Mouse (Mus musculus) limb, embryonic 12.5 days (tissue): Measurements from ENCODE around the gene Manf. TPM values are rescaled to one million over a fixed set of nuclear protein-coding genes. Genes with fewer than 3 reads are reported as not detected.

Source experiments
- ATAC-seq: fragments of 200-750 bp; cut with Nextera tagmentation; 2 replicates; pipeline ENCODE4 v1.8.0; 2017; ENCODE audit warnings: low read depth, moderate TSS enrichment; ENCODE audit not compliant: insufficient number of reproducible peaks, insufficient read depth, low FRiP score, low TSS enrichment
- H3K27ac ChIP-seq: fragments of 300-500 bp; sonication (generic); 2 replicates; pipeline ENCODE4 v1.5.1; 2016; ENCODE audit warnings: mild to moderate bottlenecking, moderate library complexity
- H3K27me3 ChIP-seq: fragments of 300-500 bp; sonication (generic); 2 replicates; pipeline ENCODE4 v1.6.1; 2016; ENCODE audit warnings: mild to moderate bottlenecking, moderate library complexity
- H3K36me3 ChIP-seq: fragments of 300-500 bp; sonication (generic); 2 replicates; pipeline ENCODE4 v1.6.1; 2016; ENCODE audit warnings: mild to moderate bottlenecking, moderate library complexity
- H3K4me1 ChIP-seq: fragments of 300-500 bp; sonication (generic); replicated peaks from 2 replicates; pipeline ENCODE4 v1.6.1; 2016
- H3K4me2 ChIP-seq: fragments of 300-500 bp; sonication (generic); 2 replicates; pipeline ENCODE4 v1.6.1; 2016; ENCODE audit warnings: mild to moderate bottlenecking, moderate library complexity
- H3K4me3 ChIP-seq: fragments of 300-500 bp; sonication (generic); replicated peaks from 2 replicates; pipeline ENCODE4 v1.5.1; 2016; ENCODE audit warnings: mild to moderate bottlenecking
- H3K9ac ChIP-seq: fragments of 300-500 bp; sonication (generic); replicated peaks from 2 replicates; pipeline ENCODE4 v1.6.1; 2016; ENCODE audit warnings: mild to moderate bottlenecking, moderate library complexity
- H3K9me3 ChIP-seq: fragments of 300-500 bp; sonication (generic); 2 replicates; pipeline ENCODE4 v1.6.1; 2016; ENCODE audit warnings: mild to moderate bottlenecking, moderate library complexity
- WGBS: fragments of 180-500 bp; shearing (Covaris S2); methylation state at CpG from one replicate; pipeline ENCODE4 v1.1.7; 2016; 5-methylcytosine and 5-hydroxymethylcytosine counted together
- polyA plus RNA-seq: library from polyadenylated mRNA; unstranded; fragments of >200 nt; fragmentation: Nextera tagmentation; extraction: Ambion mirVana; gene quantifications from 2 replicates; pipeline ENCODE4 v1.2.1, GENCODE M21; 2016

Gene Manf
- 229 and 233 TPM in 2 replicates for polyA plus RNA-seq

GRCm38 (mm10) chr9:106891829-106892551 lies at the start of gene Manf:
Gene Manf (minus strand): TSS chr9:106891979.
- Histone ChIP-seq H3K27ac (peak within 1 kb of the TSS; percentile 91), H3K36me3 (peaks cover 34% of the 10 kb centered on the region), H3K9ac (peak within 1 kb of the TSS; percentile 89), H3K4me2 (peak within 1 kb of the TSS; percentile 78), H3K4me1 (peaks cover 36% of the 10 kb centered on the region), H3K4me3 (peak within 1 kb of the TSS; percentile 93), H3K9me3 (no peaks in the 10 kb centered on the region), H3K27me3 (no peaks in the 10 kb centered on the region)
- peak; percentile 99 for ATAC-seq
- WGBS, result under 1% methylated on average over 59 of the region's 59 CpGs

- Histone ChIP-seq H3K4me2 (no peak overlapping the region), H3K36me3 (no peaks in the 10 kb centered on the region), H3K9ac (no peak overlapping the region), H3K27ac (no peak overlapping the region), H3K4me1 (no peaks in the 10 kb centered on the region), H3K4me3 (no peak overlapping the region), H3K9me3 (no peaks in the 10 kb centered on the region), H3K27me3 (no peaks in the 10 kb centered on the region)
- WGBS, result 90% methylated on average over 1 of the region's 1 CpGs
- ATAC-seq, result no peak
Observed at GRCm38 (mm10) chr9:106934998-106935397, 43.2 kb upstream of the Manf start.

- peaks cover 14% of the 10 kb centered on the region for H3K4me1 ChIP-seq
- no peak overlapping the region for H3K4me2 ChIP-seq
- H3K9ac ChIP-seq, result no peak overlapping the region
- H3K27me3 ChIP-seq, result no peaks in the 10 kb centered on the region
- 84% methylated on average over 6 of the region's 6 CpGs for WGBS
- no peak overlapping the region for H3K27ac ChIP-seq
- no peaks in the 10 kb centered on the region for H3K36me3 ChIP-seq
- H3K9me3 ChIP-seq, result no peaks in the 10 kb centered on the region
- no peak overlapping the region for H3K4me3 ChIP-seq
- no peak for ATAC-seq
Observed at GRCm38 (mm10) chr9:106914878-106915277, 23.1 kb upstream of the Manf start.

GRCm38 (mm10) chr9:106913759-106914158 lies 22.0 kb upstream of the Manf start:
- Histone ChIP-seq H3K4me3 (no peak overlapping the region), H3K4me1 (peaks cover 24% of the 10 kb centered on the region), H3K9ac (no peak overlapping the region), H3K27ac (no peak overlapping the region), H3K27me3 (no peaks in the 10 kb centered on the region), H3K4me2 (no peak overlapping the region), H3K9me3 (no peaks in the 10 kb centered on the region), H3K36me3 (no peaks in the 10 kb centered on the region)
- ATAC-seq, result no peak
- 9% methylated on average over 1 of the region's 1 CpGs for WGBS

GRCm38 (mm10) chr9:106911624-106912023 lies 19.8 kb upstream of the Manf start:
- no peak overlapping the region for H3K4me2 ChIP-seq

GRCm38 (mm10) chr9:106908715-106909114 lies 16.9 kb upstream of the Manf start:
- H3K27ac ChIP-seq, result peak overlapping the region; percentile 50; the same call in 1 of the 2 replicates
- H3K36me3 ChIP-seq, result no peaks in the 10 kb centered on the region
- no peaks in the 10 kb centered on the region for H3K9me3 ChIP-seq
- no peak overlapping the region for H3K4me3 ChIP-seq
- 26% methylated on average over 5 of the region's 5 CpGs for WGBS
- no peak; the same call in 1 of the 2 replicates for ATAC-seq
- no peak overlapping the region for H3K9ac ChIP-seq
- H3K4me1 ChIP-seq, result peaks cover 30% of the 10 kb centered on the region
- H3K27me3 ChIP-seq, result no peaks in the 10 kb centered on the region
- no peak overlapping the region for H3K4me2 ChIP-seq

More at GRCm38 (mm10) chr9:106911624-106912023, 19.8 kb upstream of the Manf start:
- peaks cover 30% of the 10 kb centered on the region for H3K4me1 ChIP-seq
- H3K9me3 ChIP-seq, result no peaks in the 10 kb centered on the region
- no peak overlapping the region for H3K4me3 ChIP-seq
- H3K9ac ChIP-seq, result no peak overlapping the region
- H3K27ac ChIP-seq, result no peak overlapping the region
- H3K27me3 ChIP-seq, result no peaks in the 10 kb centered on the region
- ATAC-seq, result no peak
- no peaks in the 10 kb centered on the region for H3K36me3 ChIP-seq
- 63% methylated on average over 1 of the region's 1 CpGs for WGBS

- no peak for ATAC-seq
- no peak overlapping the region for H3K27ac ChIP-seq
- H3K4me3 ChIP-seq, result no peak overlapping the region
- no peaks in the 10 kb centered on the region for H3K27me3 ChIP-seq
- H3K4me1 ChIP-seq, result peaks cover 30% of the 10 kb centered on the region
- H3K36me3 ChIP-seq, result no peaks in the 10 kb centered on the region
- H3K4me2 ChIP-seq, result no peak overlapping the region
- H3K9me3 ChIP-seq, result no peaks in the 10 kb centered on the region
- 79% methylated on average over 3 of the region's 3 CpGs for WGBS
- H3K9ac ChIP-seq, result no peak overlapping the region
Observed at GRCm38 (mm10) chr9:106908174-106908573, 16.4 kb upstream of the Manf start.

- WGBS, result 88% methylated on average over 8 of the region's 8 CpGs
Observed at GRCm38 (mm10) chr9:106906597-106906996, 14.8 kb upstream of the Manf start.

GRCm38 (mm10) chr9:106903791-106904134 lies 12.0 kb upstream of the Manf start:
- H3K4me1 ChIP-seq, result peaks cover 6% of the 10 kb centered on the region
- no peak overlapping the region for H3K4me3 ChIP-seq
- no peaks in the 10 kb centered on the region for H3K36me3 ChIP-seq
- H3K4me2 ChIP-seq, result no peak overlapping the region
- no peaks in the 10 kb centered on the region for H3K9me3 ChIP-seq
- ATAC-seq, result no peak
- no peaks in the 10 kb centered on the region for H3K27me3 ChIP-seq
- WGBS, result 10% methylated on average over 1 of the region's 1 CpGs
- no peak overlapping the region for H3K9ac ChIP-seq
- no peak overlapping the region for H3K27ac ChIP-seq

More at GRCm38 (mm10) chr9:106906597-106906996, 14.8 kb upstream of the Manf start:
- Histone ChIP-seq H3K4me1 (peaks cover 30% of the 10 kb centered on the region), H3K9me3 (no peaks in the 10 kb centered on the region), H3K4me3 (no peak overlapping the region), H3K36me3 (no peaks in the 10 kb centered on the region), H3K27me3 (no peaks in the 10 kb centered on the region), H3K9ac (no peak overlapping the region), H3K27ac (no peak overlapping the region), H3K4me2 (no peak overlapping the region)
- no peak for ATAC-seq

GRCm38 (mm10) chr9:106903099-106903790 lies 11.5 kb upstream of the Manf start:
- no peak for ATAC-seq
- no peak overlapping the region for H3K27ac ChIP-seq
- peaks cover 1% of the 10 kb centered on the region for H3K4me1 ChIP-seq
- 79% methylated on average over 4 of the region's 4 CpGs for WGBS
- no peaks in the 10 kb centered on the region for H3K27me3 ChIP-seq
- H3K4me2 ChIP-seq, result no peak overlapping the region
- H3K9me3 ChIP-seq, result no peaks in the 10 kb centered on the region
- H3K4me3 ChIP-seq, result no peak overlapping the region
- H3K9ac ChIP-seq, result no peak overlapping the region
- no peaks in the 10 kb centered on the region for H3K36me3 ChIP-seq

GRCm38 (mm10) chr9:106901596-106901995 lies 9.8 kb upstream of the Manf start:
- ATAC-seq, result no peak
- Histone ChIP-seq H3K4me3 (no peak overlapping the region), H3K36me3 (no peaks in the 10 kb centered on the region), H3K27ac (no peak overlapping the region), H3K9me3 (no peaks in the 10 kb centered on the region), H3K4me1 (no peaks in the 10 kb centered on the region), H3K27me3 (no peaks in the 10 kb centered on the region), H3K4me2 (no peak overlapping the region), H3K9ac (no peak overlapping the region)
- WGBS, result 90% methylated on average over 7 of the region's 7 CpGs
